In the genomic region with DNA sequence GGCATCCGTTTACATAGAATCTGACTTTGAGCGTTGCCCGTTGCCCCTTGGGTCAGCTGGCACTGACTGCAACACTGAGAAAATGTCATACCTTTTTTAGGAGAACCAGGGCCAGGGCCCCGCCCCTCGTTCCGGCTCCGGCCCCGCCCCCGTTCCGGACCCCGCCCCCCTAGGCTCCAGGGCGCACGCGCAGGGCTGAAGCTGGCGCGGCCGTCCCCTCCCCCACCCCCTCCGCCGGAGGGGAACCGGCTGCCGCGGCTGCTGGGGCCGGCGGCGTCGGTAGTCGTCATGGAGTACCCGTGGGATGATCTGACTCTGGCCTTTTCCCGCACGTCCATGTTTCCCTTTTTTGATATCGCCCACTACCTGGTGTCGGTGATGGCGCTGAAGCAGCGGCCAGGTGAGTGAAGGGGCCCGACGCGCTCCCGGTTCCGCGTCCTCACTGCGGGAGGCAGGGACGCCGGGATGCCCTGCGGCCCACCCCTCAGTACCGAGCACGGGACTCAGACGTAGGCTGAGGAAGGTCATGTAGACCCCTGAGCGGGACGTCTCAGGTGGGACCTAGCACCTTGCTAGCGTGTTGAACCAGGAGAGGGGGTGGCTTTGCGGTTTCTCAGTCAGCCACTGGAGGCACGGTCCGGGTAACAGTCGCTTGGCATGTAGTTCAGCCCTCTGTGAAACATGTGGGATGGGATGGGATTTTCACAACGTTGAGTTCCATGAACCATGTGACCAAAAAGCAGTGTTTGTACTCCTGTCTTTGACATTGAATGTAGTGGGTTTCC, we compare ENCODE assay signal across 8 mouse cellular contexts. TPM values are rescaled to one million over a fixed set of nuclear protein-coding genes. Genes with fewer than 3 reads are reported as not detected.
DNase-seq lines count a peak whose midpoint lies in the region; ATAC-seq lines count a peak whose summit lies in the region.

A gene (plus strand): TSS at position 225 of the 785 bp plus-strand sequence.

- peak; percentile 33 for DNase-seq in WW6 (ENCODE audit: low read depth, low spot score)
- peak; percentile 84 to 94 for DNase-seq in cerebellum, postnatal 25 days
- DNase-seq in frontal cortex, postnatal 36 days (ENCODE audit: low spot score in 2 of 2): peak; percentile 49 to 61
- peak; percentile 42 to 55 for DNase-seq in left cerebral cortex, adult 8-10 months (ENCODE audit: low spot score in 2 of 2)
- peak; percentile 57 to 62 for DNase-seq in right cerebral cortex, adult 2 months (ENCODE audit: low spot score in 2 of 2)
- peak; percentile 77 for DNase-seq in urinary bladder, postnatal 14 days (ENCODE audit: low spot score)

- no peaks in the 10 kb centered on the region for H3K9me3 ChIP-seq in hindbrain, embryonic 15.5 days
- no peaks in the 10 kb centered on the region for H3K9me3 ChIP-seq in megakaryocyte, embryonic 14.5 days

- H3K27ac ChIP-seq in hindbrain, embryonic 15.5 days (replicated peaks): peak within 1 kb of the TSS; percentile 79

- peaks cover 9% of the 10 kb centered on the region for H3K4me1 ChIP-seq in hindbrain, embryonic 15.5 days (replicated peaks)
- H3K4me1 ChIP-seq in megakaryocyte, embryonic 14.5 days: peaks cover 31% of the 10 kb centered on the region

- H3K27me3 ChIP-seq in hindbrain, embryonic 15.5 days: no peaks in the 10 kb centered on the region
- no peaks in the 10 kb centered on the region for H3K27me3 ChIP-seq in megakaryocyte, embryonic 14.5 days (replicated peaks)

- H3K4me2 ChIP-seq in hindbrain, embryonic 15.5 days: peak within 1 kb of the TSS; percentile 63

- no peaks in the 10 kb centered on the region for H3K36me3 ChIP-seq in hindbrain, embryonic 15.5 days
- no peaks in the 10 kb centered on the region for H3K36me3 ChIP-seq in megakaryocyte, embryonic 14.5 days (replicated peaks; ENCODE audit: low read length)

- H3K4me3 ChIP-seq in hindbrain, embryonic 15.5 days: peak within 1 kb of the TSS; percentile 88
- H3K4me3 ChIP-seq in megakaryocyte, embryonic 14.5 days (replicated peaks): peak within 1 kb of the TSS; percentile 98

- peak within 1 kb of the TSS; percentile 86 for H3K9ac ChIP-seq in hindbrain, embryonic 15.5 days

- ATAC-seq in hindbrain, embryonic 15.5 days (ENCODE audit: low FRiP score, low read depth): peak; percentile 91

- under 1% methylated on average over 55 of the region's 55 CpGs for WGBS in hindbrain, embryonic 15.5 days

RNA-seq across cellular contexts. Expression of the gene that starts here (rescaled TPM):
- polyA plus RNA-seq in hindbrain, embryonic 15.5 days (2015; fragmentation: Nextera tagmentation; extraction: Ambion mirVana): 5.9 and 6.7 TPM in 2 replicates
- 10 to 100 TPM; 13.1 to 14.7 (median 14.4) TPM for total RNA-seq in left cerebral cortex, adult 8-10 months (2022)
- polyA plus RNA-seq in megakaryocyte, embryonic 14.5 days (2012; ENCODE audit: insufficient read depth, low replicate concordance): 7.2 TPM in 1 of 2 replicates, not detected in the other

Comparison
In these comparisons a context has a peak if more than half of its experiments do, and no peak if none do; other contexts are left out.
1. Peak in every context shown above with its lines: DNase-seq, ATAC-seq, H3K4me3 ChIP-seq and H3K27ac ChIP-seq.
2. DNase-seq: peak in every context shown above with its lines; median percentile 89 in cerebellum, postnatal 25 days; 77 in urinary bladder, postnatal 14 days; 60 in right cerebral cortex, adult 2 months; 55 in frontal cortex, postnatal 36 days; 48 in left cerebral cortex, adult 8-10 months; 33 in WW6.